Mouse (Mus musculus): Measurements from ENCODE around the gene Fam189a2. TPM values are rescaled to one million over a fixed set of nuclear protein-coding genes. Genes with fewer than 3 reads are reported as not detected.

The Fam189a2 gene
- polyA plus RNA-seq, 1 experiment from 2014 or later, result 0.95 TPM

DNA sequence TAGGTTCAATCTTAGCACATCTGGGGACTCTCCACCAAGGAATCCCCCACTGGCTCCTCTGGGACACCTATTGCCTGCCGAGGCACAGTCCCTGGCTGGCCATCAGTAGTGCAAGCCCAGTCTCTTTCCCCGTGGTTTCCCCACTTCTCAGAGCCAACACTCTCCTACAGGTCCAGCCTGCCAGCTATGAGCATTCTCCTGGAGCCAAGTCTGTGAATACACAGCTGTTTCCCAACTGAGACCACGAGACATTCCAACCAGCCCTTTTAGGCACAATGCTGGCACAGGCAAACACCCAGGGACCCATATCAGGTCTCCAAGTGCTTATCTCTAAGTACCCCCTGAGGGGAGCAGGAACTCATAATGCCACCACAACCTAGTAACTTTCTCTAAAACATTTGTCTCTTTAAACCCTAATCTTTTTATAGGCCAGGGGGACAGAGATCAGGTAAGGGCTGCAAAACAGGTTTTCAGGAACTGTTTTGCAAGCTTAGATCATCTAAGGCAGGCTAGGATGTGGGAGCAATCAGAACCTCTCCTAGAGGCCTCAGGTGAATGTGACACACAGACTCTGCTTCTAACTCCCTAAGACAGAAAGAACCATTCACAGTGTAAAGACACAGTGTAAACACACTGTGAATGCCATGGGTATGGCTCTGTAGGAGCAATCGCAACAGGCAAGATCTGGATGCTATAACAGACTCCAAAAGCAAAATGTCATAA, 23.0 kb downstream of the Fam189a2 start:
- WGBS, result 41% methylated on average over 4 of the region's 4 CpGs
- Histone ChIP-seq H3K36me3 (no peaks in the 10 kb centered on the region), H3K4me3 (no peak overlapping the region), H3K27me3 (no peaks in the 10 kb centered on the region), H3K27ac (peak overlapping the region; percentile 17; the same call in 1 of the 2 replicates), H3K4me2 (no peak overlapping the region), H3K9me3 (no peaks in the 10 kb centered on the region), H3K9ac (no peak overlapping the region), H3K4me1 (peaks cover 6% of the 10 kb centered on the region; the same call in 1 of the 2 replicates)
- no peak for ATAC-seq (ENCODE audit: insufficient number of reproducible peaks, low FRiP score, low TSS enrichment, low read depth)

DNA sequence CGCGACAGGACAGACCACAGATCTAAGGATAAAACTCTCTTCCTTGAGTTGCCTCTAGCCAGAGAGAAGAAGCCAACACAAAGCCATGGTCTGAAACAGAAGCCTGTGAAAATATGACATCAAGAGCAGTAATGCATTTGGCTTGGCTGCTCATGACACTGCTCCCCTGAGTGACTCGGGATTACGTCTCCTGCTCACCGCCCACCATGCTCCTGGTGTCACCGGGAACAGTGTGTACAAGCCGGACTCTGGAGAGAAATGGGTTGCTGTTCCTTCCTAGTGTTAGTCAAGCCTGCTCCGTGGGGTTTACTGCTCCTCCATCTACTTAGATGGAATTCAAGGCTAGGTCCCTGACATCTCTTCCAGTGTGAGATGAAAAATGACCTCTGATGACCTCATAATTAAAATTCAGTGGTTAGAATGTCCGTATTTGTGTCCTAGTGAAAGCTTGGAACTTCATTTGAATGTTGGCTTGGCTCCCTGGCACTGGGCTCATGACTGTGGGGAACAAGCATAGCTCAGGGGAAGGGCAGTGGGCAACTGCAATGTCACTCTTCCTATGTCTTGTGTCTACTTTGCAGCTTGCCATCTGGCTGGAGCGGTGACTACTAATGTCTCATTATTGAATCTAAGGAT, 23.7 kb downstream of the Fam189a2 start:
- Histone ChIP-seq H3K4me1 (peaks cover 6% of the 10 kb centered on the region; the same call in 1 of the 2 replicates), H3K4me3 (no peak overlapping the region), H3K4me2 (no peak overlapping the region), H3K9ac (no peak overlapping the region), H3K36me3 (no peaks in the 10 kb centered on the region), H3K27me3 (no peaks in the 10 kb centered on the region), H3K9me3 (no peaks in the 10 kb centered on the region), H3K27ac (0 out of 2 replicates have a peak overlapping the region, but pooled peaks have one; percentile 17)
- 83% methylated on average over 10 of the region's 10 CpGs for WGBS
- ATAC-seq (ENCODE audit: insufficient number of reproducible peaks, low FRiP score, low TSS enrichment, low read depth), result no peak

DNA sequence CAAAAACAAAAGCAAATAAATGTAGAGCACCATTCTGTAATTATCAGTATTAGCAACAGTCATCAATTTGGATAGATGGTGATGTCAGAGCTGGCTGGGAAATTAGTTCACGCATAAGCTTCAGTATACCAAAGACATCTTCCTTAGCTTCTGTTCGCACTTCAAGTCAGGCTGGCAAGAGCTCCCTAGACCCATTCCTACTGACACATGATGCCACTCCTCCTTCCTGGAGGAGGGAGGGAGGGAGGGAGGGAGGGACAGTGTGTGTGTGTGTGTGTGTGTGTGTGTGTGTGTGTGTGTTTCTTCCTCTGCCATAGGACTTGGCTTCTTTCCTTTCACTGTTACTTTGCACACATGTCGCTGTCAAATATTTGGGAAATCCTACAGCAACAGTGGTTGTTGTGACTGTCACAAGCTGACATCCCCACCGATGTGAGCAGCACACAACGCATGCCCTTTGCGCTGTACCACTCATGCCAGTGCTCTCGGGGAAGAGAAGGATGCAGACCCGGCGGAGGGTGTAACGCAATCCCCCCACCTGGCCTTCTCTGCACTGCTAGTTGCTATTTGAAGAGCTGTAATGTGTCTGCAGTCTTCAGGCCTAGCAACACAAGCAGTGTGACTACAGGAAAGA, 34.9 kb downstream of the Fam189a2 start:
- Histone ChIP-seq H3K9me3 (no peaks in the 10 kb centered on the region), H3K27ac (no peak overlapping the region), H3K4me3 (no peak overlapping the region), H3K36me3 (no peaks in the 10 kb centered on the region), H3K4me1 (no peaks in the 10 kb centered on the region), H3K9ac (no peak overlapping the region), H3K27me3 (no peaks in the 10 kb centered on the region), H3K4me2 (no peak overlapping the region)
- WGBS, result 83% methylated on average over 10 of the region's 10 CpGs
- ATAC-seq (ENCODE audit: insufficient number of reproducible peaks, low FRiP score, low TSS enrichment, low read depth), result no peak

DNA sequence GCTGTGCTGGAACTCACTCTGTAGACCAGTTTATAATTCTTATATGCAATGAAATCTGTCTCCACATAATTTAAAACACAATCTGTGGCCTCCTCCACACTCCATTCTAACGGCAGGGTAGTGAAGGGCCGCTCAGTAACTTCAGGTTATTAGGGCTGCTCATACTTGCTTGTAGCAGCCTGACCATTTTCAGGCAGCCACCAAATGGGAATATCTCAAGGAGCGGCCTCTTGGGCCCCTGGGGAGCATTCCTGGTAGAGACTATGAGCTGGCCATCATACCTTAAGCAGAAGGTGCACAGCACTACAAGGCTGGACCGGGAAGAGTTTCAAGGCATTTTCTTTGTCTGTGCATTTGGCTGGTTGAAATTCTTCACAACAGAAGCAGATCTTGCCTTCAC, 42.7 kb downstream of the Fam189a2 start:
- Histone ChIP-seq H3K4me2 (no peak overlapping the region), H3K9ac (no peak overlapping the region), H3K9me3 (no peaks in the 10 kb centered on the region), H3K4me3 (no peak overlapping the region), H3K4me1 (no peaks in the 10 kb centered on the region), H3K27ac (no peak overlapping the region), H3K27me3 (no peaks in the 10 kb centered on the region), H3K36me3 (no peaks in the 10 kb centered on the region)
- no peak for ATAC-seq (ENCODE audit: insufficient number of reproducible peaks, low FRiP score, low TSS enrichment, low read depth)
- 71% methylated on average over 4 of the region's 4 CpGs for WGBS

DNA sequence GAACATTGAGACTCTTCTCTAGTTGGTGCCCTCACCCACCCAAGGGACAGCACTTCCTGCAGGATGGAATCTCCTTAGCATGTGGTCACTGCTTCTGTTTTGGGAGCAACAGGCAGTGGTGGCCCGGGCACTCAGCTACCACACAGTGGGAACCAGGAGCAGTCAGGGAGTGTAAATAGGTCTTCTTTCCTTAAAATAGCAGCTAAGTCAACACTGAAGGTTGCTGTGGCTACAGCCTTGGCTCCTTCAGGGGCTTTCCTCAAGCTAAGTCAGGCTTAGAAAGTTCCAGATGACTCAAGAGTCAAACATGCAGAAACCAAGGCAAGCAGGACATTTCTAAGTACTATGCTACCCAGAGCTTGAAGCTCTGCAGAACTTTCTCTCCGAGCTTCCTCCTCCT, 43.5 kb downstream of the Fam189a2 start:
- WGBS, result 51% methylated on average over 2 of the region's 2 CpGs
- H3K9me3 ChIP-seq, result no peaks in the 10 kb centered on the region
- no peak overlapping the region for H3K9ac ChIP-seq

DNA sequence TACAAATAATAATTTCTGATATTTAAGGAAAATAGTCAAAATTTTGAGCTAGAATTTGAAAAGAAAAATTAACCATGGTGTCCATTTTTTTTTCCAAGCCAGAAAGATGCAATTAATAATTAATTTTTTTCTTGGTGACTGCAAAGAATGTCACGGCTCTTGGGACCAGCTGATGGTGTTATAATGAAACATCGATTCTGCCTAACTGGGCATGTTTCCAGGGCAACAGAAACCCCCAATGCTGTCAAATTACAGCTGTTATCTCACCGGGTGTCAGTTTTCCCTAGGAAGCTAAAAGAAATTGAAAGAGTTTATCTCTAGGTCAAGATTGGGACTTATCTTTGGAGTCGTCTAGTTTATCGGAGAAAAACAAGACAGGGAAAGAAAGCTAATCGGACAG, 46.6 kb downstream of the Fam189a2 start:
- Histone ChIP-seq H3K36me3 (no peaks in the 10 kb centered on the region), H3K27me3 (no peaks in the 10 kb centered on the region), H3K27ac (no peak overlapping the region), H3K9me3 (no peaks in the 10 kb centered on the region), H3K4me1 (no peaks in the 10 kb centered on the region; the same call in 1 of the 2 replicates), H3K4me3 (no peak overlapping the region), H3K4me2 (no peak overlapping the region), H3K9ac (no peak overlapping the region)
- ATAC-seq (ENCODE audit: insufficient number of reproducible peaks, low FRiP score, low TSS enrichment, low read depth), result no peak
- WGBS, result 75% methylated on average over 6 of the region's 6 CpGs

More for the DNA sequence above, 43.5 kb downstream of the Fam189a2 start:
- no peak for ATAC-seq (ENCODE audit: insufficient number of reproducible peaks, low FRiP score, low TSS enrichment, low read depth)
- Histone ChIP-seq H3K36me3 (no peaks in the 10 kb centered on the region), H3K27ac (no peak overlapping the region), H3K4me3 (no peak overlapping the region), H3K27me3 (no peaks in the 10 kb centered on the region), H3K4me2 (no peak overlapping the region), H3K4me1 (no peaks in the 10 kb centered on the region)

DNA sequence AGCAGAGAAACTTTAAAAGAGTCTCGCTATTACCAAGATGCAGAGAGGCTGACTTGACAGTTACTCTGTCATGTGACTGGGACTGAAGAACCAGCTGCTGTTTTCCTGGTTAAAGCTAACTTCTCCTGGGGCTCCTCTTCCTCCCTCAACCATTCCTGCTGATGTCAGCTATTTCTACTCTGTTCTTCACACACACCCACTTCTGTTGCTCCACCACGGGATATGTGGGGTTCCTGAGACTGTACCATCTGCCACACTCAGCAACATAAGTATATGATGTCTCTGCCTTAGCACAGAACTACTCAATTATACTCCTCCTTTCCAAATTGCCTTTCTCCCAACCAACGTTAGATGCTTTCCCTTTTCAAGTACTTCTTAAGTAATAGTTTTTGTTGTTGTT, 50.2 kb downstream of the Fam189a2 start:
- Histone ChIP-seq H3K4me3 (no peak overlapping the region), H3K9me3 (no peaks in the 10 kb centered on the region), H3K36me3 (no peaks in the 10 kb centered on the region), H3K27me3 (no peaks in the 10 kb centered on the region), H3K4me1 (peaks cover 10% of the 10 kb centered on the region), H3K9ac (no peak overlapping the region), H3K27ac (no peak overlapping the region), H3K4me2 (no peak overlapping the region)
- WGBS, result 61% methylated on average over 3 of the region's 3 CpGs
- no peak for ATAC-seq (ENCODE audit: insufficient number of reproducible peaks, low FRiP score, low TSS enrichment, low read depth)

DNA sequence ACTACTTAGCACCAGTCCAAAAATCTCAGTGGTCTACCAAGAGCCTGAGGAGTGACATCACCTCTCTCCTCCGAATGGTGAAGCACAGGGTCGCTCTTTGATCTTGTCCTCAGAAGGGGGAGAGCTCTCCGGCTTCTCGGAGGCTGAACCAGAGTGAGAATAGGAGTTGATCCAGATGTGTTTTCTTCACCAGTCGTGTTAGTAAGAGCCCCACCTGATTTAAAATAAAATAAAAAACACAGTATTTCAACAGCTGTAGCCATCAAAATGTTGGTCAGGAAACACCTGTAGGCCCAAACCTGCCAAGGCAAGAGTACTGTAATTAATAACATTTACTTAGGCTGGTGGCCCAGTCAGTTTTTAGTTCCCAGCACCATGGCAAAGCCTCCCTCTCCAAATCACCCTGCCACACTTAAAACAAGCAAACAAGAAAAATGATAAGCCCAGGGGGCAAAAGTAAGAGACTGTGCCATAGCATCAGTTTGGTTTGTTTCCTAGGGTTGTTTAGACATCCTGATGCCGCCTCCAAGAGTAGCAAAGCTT, 52.8 kb downstream of the Fam189a2 start:
- no peak overlapping the region for H3K9ac ChIP-seq
- H3K36me3 ChIP-seq, result no peaks in the 10 kb centered on the region
- peak; percentile 7; the same call in 1 of the 2 replicates for ATAC-seq (ENCODE audit: insufficient number of reproducible peaks, low FRiP score, low TSS enrichment, low read depth)
- WGBS, result 34% methylated on average over 6 of the region's 6 CpGs
- no peak overlapping the region for H3K4me3 ChIP-seq
- peaks cover 14% of the 10 kb centered on the region for H3K4me1 ChIP-seq
- H3K4me2 ChIP-seq, result no peak overlapping the region
- no peaks in the 10 kb centered on the region for H3K9me3 ChIP-seq
- no peaks in the 10 kb centered on the region for H3K27me3 ChIP-seq
- H3K27ac ChIP-seq, result peak overlapping the region; percentile 65

DNA sequence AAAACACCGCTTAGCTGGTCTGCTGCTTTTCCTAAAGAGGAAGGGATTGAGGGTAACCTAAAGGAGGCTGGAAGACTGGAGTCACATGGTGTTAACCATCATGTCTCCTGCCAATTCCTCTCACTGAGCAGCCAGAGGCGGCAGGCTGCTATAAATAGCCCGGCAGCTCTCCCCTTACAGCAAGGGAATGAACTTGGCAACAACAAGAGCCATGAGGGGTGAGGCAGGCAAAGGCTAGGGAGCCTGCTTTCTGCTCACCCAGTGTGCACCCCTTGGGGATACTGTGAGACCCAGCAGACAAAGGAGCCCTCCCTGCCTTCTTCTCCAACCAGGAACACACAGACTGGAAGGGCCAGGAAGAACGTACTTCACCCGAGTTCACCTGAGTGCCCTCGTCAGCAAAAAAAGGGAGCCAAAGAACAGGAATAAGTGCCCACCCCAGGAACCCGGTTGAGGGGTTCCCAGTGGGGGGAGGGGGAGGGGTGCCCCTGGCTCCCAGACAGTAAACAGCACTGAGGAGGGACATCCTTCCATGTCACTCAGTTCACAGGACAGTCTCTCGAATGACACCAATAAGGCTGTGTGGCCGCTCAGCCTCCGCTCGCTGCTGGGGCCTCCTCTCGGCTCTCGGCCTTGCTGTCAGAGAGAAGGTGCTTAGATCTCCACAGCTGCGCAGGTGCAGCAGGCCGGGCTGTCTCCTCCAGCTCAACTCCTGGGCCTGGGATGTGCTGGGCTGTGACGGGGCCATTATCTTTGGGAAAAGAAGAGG, 57.8 kb downstream of the Fam189a2 start:
- WGBS, result 52% methylated on average over 16 of the region's 16 CpGs
- H3K27me3 ChIP-seq, result no peaks in the 10 kb centered on the region
- no peak overlapping the region for H3K4me2 ChIP-seq
- peak; percentile 76 for ATAC-seq (ENCODE audit: insufficient number of reproducible peaks, low FRiP score, low TSS enrichment, low read depth)
- no peaks in the 10 kb centered on the region for H3K9me3 ChIP-seq
- peak overlapping the region; percentile 40; the same call in 1 of the 2 replicates for H3K27ac ChIP-seq
- H3K4me3 ChIP-seq, result no peak overlapping the region
- H3K4me1 ChIP-seq, result peaks cover 30% of the 10 kb centered on the region
- no peak overlapping the region for H3K9ac ChIP-seq
- H3K36me3 ChIP-seq, result no peaks in the 10 kb centered on the region

DNA sequence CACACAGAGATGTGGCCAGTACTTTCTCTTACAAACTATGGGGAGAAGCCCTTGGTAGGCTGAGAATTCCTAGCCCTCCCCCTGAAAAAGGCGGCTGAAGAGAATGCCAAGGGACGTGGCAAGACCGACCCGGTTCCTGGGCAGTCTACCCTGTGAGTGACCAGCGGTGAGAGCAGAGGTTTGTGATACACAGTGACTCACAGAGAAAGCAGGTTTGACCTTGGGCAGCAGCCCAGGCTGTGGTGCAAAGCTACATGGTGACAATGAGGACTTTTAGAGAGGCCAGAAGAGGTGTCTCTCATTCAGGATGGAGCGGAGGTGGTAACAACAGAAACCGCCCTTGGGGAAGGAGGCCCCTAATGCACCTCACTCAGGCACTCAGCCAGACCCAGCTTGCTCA, 59.4 kb downstream of the Fam189a2 start:
- Histone ChIP-seq H3K9ac (no peak overlapping the region), H3K36me3 (no peaks in the 10 kb centered on the region), H3K9me3 (no peaks in the 10 kb centered on the region), H3K4me2 (no peak overlapping the region), H3K4me3 (no peak overlapping the region), H3K27ac (no peak overlapping the region), H3K4me1 (peaks cover 30% of the 10 kb centered on the region), H3K27me3 (no peaks in the 10 kb centered on the region)
- no peak for ATAC-seq (ENCODE audit: insufficient number of reproducible peaks, low FRiP score, low TSS enrichment, low read depth)
- 83% methylated on average over 7 of the region's 7 CpGs for WGBS

DNA sequence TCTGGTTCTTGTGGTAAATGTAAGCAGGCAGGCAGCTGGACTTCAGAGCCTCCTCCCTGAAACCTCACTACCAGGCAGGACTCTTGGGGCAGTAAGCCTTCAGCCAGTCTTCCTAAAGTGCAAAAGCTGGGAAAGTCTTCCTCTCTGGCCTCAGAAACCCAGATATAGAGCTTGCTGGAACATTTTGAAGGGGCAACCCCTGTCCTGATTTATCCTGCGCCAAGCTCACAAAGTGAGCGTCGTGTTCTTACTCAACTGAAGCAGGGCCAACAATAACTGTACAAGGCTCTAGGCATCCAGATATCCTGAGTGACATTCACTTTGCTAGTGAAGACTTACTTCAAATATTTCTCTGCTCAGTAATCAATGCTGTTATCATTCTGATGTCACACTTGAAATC, 60.4 kb downstream of the Fam189a2 start:
- WGBS, result 76% methylated on average over 3 of the region's 3 CpGs
- no peak overlapping the region for H3K27ac ChIP-seq
- ATAC-seq (ENCODE audit: insufficient number of reproducible peaks, low FRiP score, low TSS enrichment, low read depth), result no peak
- H3K4me3 ChIP-seq, result no peak overlapping the region
- H3K9me3 ChIP-seq, result no peaks in the 10 kb centered on the region
- no peaks in the 10 kb centered on the region for H3K36me3 ChIP-seq
- peaks cover 30% of the 10 kb centered on the region for H3K4me1 ChIP-seq
- no peak overlapping the region for H3K4me2 ChIP-seq
- no peaks in the 10 kb centered on the region for H3K27me3 ChIP-seq
- H3K9ac ChIP-seq, result no peak overlapping the region
